Mouse (Mus musculus) limb, embryonic 15.5 days (tissue): Measurements from ENCODE around the gene Ttll1. TPM values are rescaled to one million over a fixed set of nuclear protein-coding genes. Genes with fewer than 3 reads are reported as not detected.

Source experiments
- ATAC-seq: fragments of 200-750 bp; cut with Nextera tagmentation; 2 replicates; pipeline ENCODE4 v1.8.0; 2017; ENCODE audit warnings: low read depth, moderate TSS enrichment; ENCODE audit not compliant: insufficient number of reproducible peaks, low FRiP score, low TSS enrichment
- H3K27ac ChIP-seq: fragments of 300-500 bp; sonication (generic); 2 replicates; pipeline ENCODE4 v1.5.1; 2015; ENCODE audit warnings: moderate library complexity, mild to moderate bottlenecking, inconsistent platforms
- H3K27me3 ChIP-seq: fragments of 300-500 bp; sonication (generic); 2 replicates; pipeline ENCODE4 v1.6.1; 2015; ENCODE audit warnings: inconsistent platforms
- H3K36me3 ChIP-seq: fragments of 300-500 bp; sonication (generic); 2 replicates; pipeline ENCODE4 v1.6.1; 2015; ENCODE audit warnings: inconsistent platforms
- H3K4me1 ChIP-seq: fragments of 300-500 bp; sonication (generic); 2 replicates; pipeline ENCODE4 v1.6.1; 2015; ENCODE audit warnings: inconsistent platforms
- H3K4me2 ChIP-seq: fragments of 300-500 bp; sonication (generic); 2 replicates; pipeline ENCODE4 v1.6.1; 2015; ENCODE audit warnings: mild to moderate bottlenecking, inconsistent platforms
- H3K4me3 ChIP-seq: fragments of 300-500 bp; sonication (generic); 2 replicates; pipeline ENCODE4 v1.5.1; 2015; ENCODE audit warnings: mild to moderate bottlenecking, inconsistent platforms
- H3K9ac ChIP-seq: fragments of 300-500 bp; sonication (generic); 2 replicates; pipeline ENCODE4 v1.6.1; 2015; ENCODE audit warnings: inconsistent platforms
- H3K9me3 ChIP-seq: fragments of 300-500 bp; sonication (generic); 2 replicates; pipeline ENCODE4 v1.6.1; 2016; ENCODE audit warnings: inconsistent platforms
- WGBS: fragments of 180-500 bp; shearing (Covaris S2); methylation state at CpG from one replicate; pipeline ENCODE4 v1.1.7; 2015; 5-methylcytosine and 5-hydroxymethylcytosine counted together
- polyA plus RNA-seq: library from polyadenylated mRNA; unstranded; fragments of >200 nt; fragmentation: Nextera tagmentation; extraction: Ambion mirVana; gene quantifications from 2 replicates; pipeline ENCODE4 v1.2.1, GENCODE M21; 2015

Ttll1 gene
- polyA plus RNA-seq, 1 experiment from 2014 or later, result 19.1 TPM

GRCm38 (mm10) chr15:83495195-83495594 is 15.5 kb downstream of the Ttll1 start:
- Histone ChIP-seq H3K36me3 (peaks cover 54% of the 10 kb centered on the region), H3K4me1 (no peaks in the 10 kb centered on the region), H3K4me2 (no peak overlapping the region), H3K9me3 (no peaks in the 10 kb centered on the region), H3K9ac (no peak overlapping the region), H3K4me3 (no peak overlapping the region), H3K27me3 (no peaks in the 10 kb centered on the region), H3K27ac (no peak overlapping the region)
- ATAC-seq, result no peak
- WGBS, result 88% methylated on average over 3 of the region's 3 CpGs

- H3K36me3 ChIP-seq, result peaks cover 51% of the 10 kb centered on the region
- WGBS, result 67% methylated on average over 6 of the region's 6 CpGs
- no peaks in the 10 kb centered on the region for H3K4me1 ChIP-seq
- H3K4me3 ChIP-seq, result no peak overlapping the region
- H3K9me3 ChIP-seq, result no peaks in the 10 kb centered on the region
- H3K4me2 ChIP-seq, result no peak overlapping the region
- no peaks in the 10 kb centered on the region for H3K27me3 ChIP-seq
- no peak overlapping the region for H3K9ac ChIP-seq
- no peak overlapping the region for H3K27ac ChIP-seq
- ATAC-seq, result no peak
Measured at GRCm38 (mm10) chr15:83494572-83494920, 16.1 kb downstream of the Ttll1 start.

- H3K4me1 ChIP-seq, result no peaks in the 10 kb centered on the region
- peaks cover 50% of the 10 kb centered on the region for H3K36me3 ChIP-seq
- ATAC-seq, result no peak
- H3K4me2 ChIP-seq, result no peak overlapping the region
- no peaks in the 10 kb centered on the region for H3K9me3 ChIP-seq
- H3K27me3 ChIP-seq, result no peaks in the 10 kb centered on the region
- H3K4me3 ChIP-seq, result no peak overlapping the region
- no peak overlapping the region for H3K27ac ChIP-seq
- no peak overlapping the region for H3K9ac ChIP-seq
- WGBS, result 58% methylated on average over 7 of the region's 7 CpGs
Measured at GRCm38 (mm10) chr15:83493856-83494571, 16.7 kb downstream of the Ttll1 start.

- no peak for ATAC-seq
- peaks cover 33% of the 10 kb centered on the region for H3K36me3 ChIP-seq
- no peak overlapping the region for H3K9ac ChIP-seq
- H3K27me3 ChIP-seq, result no peaks in the 10 kb centered on the region
- no peak overlapping the region for H3K4me2 ChIP-seq
- H3K27ac ChIP-seq, result no peak overlapping the region
- 74% methylated on average over 5 of the region's 5 CpGs for WGBS
- H3K4me1 ChIP-seq, result no peaks in the 10 kb centered on the region
- no peak overlapping the region for H3K4me3 ChIP-seq
- no peaks in the 10 kb centered on the region for H3K9me3 ChIP-seq
Measured at GRCm38 (mm10) chr15:83491891-83492290, 18.8 kb downstream of the Ttll1 start.

- Histone ChIP-seq H3K9me3 (no peaks in the 10 kb centered on the region), H3K9ac (no peak overlapping the region), H3K36me3 (peaks cover 27% of the 10 kb centered on the region), H3K4me2 (no peak overlapping the region), H3K4me1 (no peaks in the 10 kb centered on the region), H3K27me3 (no peaks in the 10 kb centered on the region), H3K4me3 (no peak overlapping the region), H3K27ac (no peak overlapping the region)
- ATAC-seq, result no peak
- 90% methylated on average over 20 of the region's 20 CpGs for WGBS
Measured at GRCm38 (mm10) chr15:83489471-83489870, 21.2 kb downstream of the Ttll1 start.

- no peak overlapping the region for H3K4me3 ChIP-seq
- 75% methylated on average over 9 of the region's 9 CpGs for WGBS
- no peak overlapping the region for H3K4me2 ChIP-seq
- no peaks in the 10 kb centered on the region for H3K4me1 ChIP-seq
- H3K27ac ChIP-seq, result no peak overlapping the region
- peaks cover 17% of the 10 kb centered on the region for H3K36me3 ChIP-seq
- no peaks in the 10 kb centered on the region for H3K9me3 ChIP-seq
- H3K27me3 ChIP-seq, result no peaks in the 10 kb centered on the region
- no peak overlapping the region for H3K9ac ChIP-seq
- no peak for ATAC-seq
Measured at GRCm38 (mm10) chr15:83487477-83488115, 23.1 kb downstream of the Ttll1 start.

GRCm38 (mm10) chr15:83484311-83484710 is 26.4 kb downstream of the Ttll1 start:
- H3K36me3 ChIP-seq, result peaks cover 3% of the 10 kb centered on the region; the same call in 1 of the 2 replicates
- H3K9me3 ChIP-seq, result no peaks in the 10 kb centered on the region
- no peak overlapping the region for H3K4me2 ChIP-seq
- H3K9ac ChIP-seq, result no peak overlapping the region
- no peaks in the 10 kb centered on the region for H3K4me1 ChIP-seq
- H3K27ac ChIP-seq, result no peak overlapping the region
- H3K27me3 ChIP-seq, result no peaks in the 10 kb centered on the region
- 88% methylated on average over 10 of the region's 10 CpGs for WGBS
- H3K4me3 ChIP-seq, result no peak overlapping the region
- no peak for ATAC-seq

- Histone ChIP-seq H3K9ac (no peak overlapping the region), H3K36me3 (peaks cover 3% of the 10 kb centered on the region; the same call in 1 of the 2 replicates), H3K4me2 (no peak overlapping the region), H3K4me1 (peaks cover 2% of the 10 kb centered on the region; the same call in 1 of the 2 replicates), H3K9me3 (no peaks in the 10 kb centered on the region), H3K27me3 (no peaks in the 10 kb centered on the region), H3K4me3 (no peak overlapping the region), H3K27ac (no peak overlapping the region)
- no peak for ATAC-seq
- 30% methylated on average over 2 of the region's 2 CpGs for whole genome bisulfite sequencing
Measured at GRCm38 (mm10) chr15:83483482-83483881, 27.2 kb downstream of the Ttll1 start.

- H3K27me3 ChIP-seq, result no peaks in the 10 kb centered on the region
- H3K9me3 ChIP-seq, result no peaks in the 10 kb centered on the region
- H3K36me3 ChIP-seq, result peaks cover 3% of the 10 kb centered on the region; the same call in 1 of the 2 replicates
- WGBS, result 73% methylated on average over 8 of the region's 8 CpGs
- ATAC-seq, result no peak
- H3K4me2 ChIP-seq, result no peak overlapping the region
- no peak overlapping the region for H3K9ac ChIP-seq
- no peak overlapping the region for H3K27ac ChIP-seq
- H3K4me3 ChIP-seq, result no peak overlapping the region
- H3K4me1 ChIP-seq, result peaks cover 3% of the 10 kb centered on the region; the same call in 1 of the 2 replicates
Measured at GRCm38 (mm10) chr15:83482645-83483224, 28.0 kb downstream of the Ttll1 start.

GRCm38 (mm10) chr15:83481236-83481780 is 29.4 kb downstream of the Ttll1 start:
- ATAC-seq, result no peak
- Histone ChIP-seq H3K4me1 (peaks cover 3% of the 10 kb centered on the region; the same call in 1 of the 2 replicates), H3K27me3 (no peaks in the 10 kb centered on the region), H3K36me3 (peaks cover 3% of the 10 kb centered on the region; the same call in 1 of the 2 replicates), H3K4me3 (no peak overlapping the region), H3K4me2 (no peak overlapping the region), H3K9ac (no peak overlapping the region), H3K27ac (no peak overlapping the region), H3K9me3 (no peaks in the 10 kb centered on the region)
- WGBS, result 69% methylated on average over 10 of the region's 10 CpGs

- WGBS, result 81% methylated on average over 4 of the region's 4 CpGs
- Histone ChIP-seq H3K4me2 (no peak overlapping the region), H3K27me3 (no peaks in the 10 kb centered on the region), H3K27ac (no peak overlapping the region), H3K4me1 (peaks cover 3% of the 10 kb centered on the region), H3K36me3 (no peaks in the 10 kb centered on the region; the same call in 1 of the 2 replicates), H3K4me3 (no peak overlapping the region), H3K9ac (no peak overlapping the region), H3K9me3 (no peaks in the 10 kb centered on the region)
- no peak for ATAC-seq
Measured at GRCm38 (mm10) chr15:83479818-83480217, 30.9 kb downstream of the Ttll1 start.

GRCm38 (mm10) chr15:83478096-83478495 is 32.6 kb downstream of the Ttll1 start:
- H3K27me3 ChIP-seq, result no peaks in the 10 kb centered on the region
- H3K4me1 ChIP-seq, result peaks cover 16% of the 10 kb centered on the region
- ATAC-seq, result no peak
- no peaks in the 10 kb centered on the region for H3K9me3 ChIP-seq
- H3K27ac ChIP-seq, result no peak overlapping the region
- no peak overlapping the region for H3K4me2 ChIP-seq
- no peak overlapping the region for H3K4me3 ChIP-seq
- H3K9ac ChIP-seq, result no peak overlapping the region
- H3K36me3 ChIP-seq, result no peaks in the 10 kb centered on the region
- 50% methylated on average over 3 of the region's 3 CpGs for WGBS
